Mouse (Mus musculus) small intestine, adult 2 months (tissue): Measurements from ENCODE around the gene Ppp2r5d. TPM values are rescaled to one million over a fixed set of nuclear protein-coding genes. Genes with fewer than 3 reads are reported as not detected.
A peak's percentile ranks its signal among the peaks of the same experiment; 100 is the strongest.

ENCODE experiments used
- H3K27ac ChIP-seq: fragments of 200-500 bp; 2 replicates; pipeline ENCODE4 v1.5.1; 2012; ENCODE audit warnings: low read depth, low read length, control low read depth, inconsistent platforms; ENCODE audit not compliant: insufficient read depth
- H3K27me3 ChIP-seq: fragments of 200-500 bp; 2 replicates; pipeline ENCODE4 v1.6.1; 2012; ENCODE audit warnings: mild to moderate bottlenecking, moderate library complexity, low read length, inconsistent platforms; ENCODE audit not compliant: control insufficient read depth, insufficient read depth
- H3K36me3 ChIP-seq: fragments of 200-500 bp; 2 replicates; pipeline ENCODE4 v1.6.1; 2012; ENCODE audit warnings: mild to moderate bottlenecking, low read length, control low read depth, inconsistent platforms; ENCODE audit not compliant: control insufficient read depth, insufficient read depth
- H3K4me1 ChIP-seq: fragments of 200-500 bp; 2 replicates; pipeline ENCODE4 v1.6.1; 2012; ENCODE audit warnings: low read length, inconsistent platforms, mixed read lengths; ENCODE audit not compliant: control insufficient read depth, insufficient read depth, insufficient read length
- H3K4me3 ChIP-seq: fragments of 200-500 bp; 2 replicates; pipeline ENCODE4 v1.5.1; 2012; ENCODE audit warnings: low read depth, mild to moderate bottlenecking, control low read depth, inconsistent platforms, low read length, moderate library complexity
- CTCF ChIP-seq: fragments of 200-500 bp; IDR thresholded peaks from 2 replicates; pipeline ENCODE4 v1.5.1; 2012; ENCODE audit warnings: low read depth, mild to moderate bottlenecking, control low read depth, inconsistent platforms, low read length, moderate library complexity, mixed read lengths; ENCODE audit not compliant: insufficient replicate concordance, insufficient read length; ENCODE audit errors: extremely low read depth
- POLR2A ChIP-seq: fragments of 200-500 bp; IDR thresholded peaks from 2 replicates; pipeline ENCODE4 v1.6.1; 2012; ENCODE audit warnings: low read depth, mild to moderate bottlenecking, control low read depth, inconsistent platforms, low read length, moderate library complexity
- whole genome bisulfite sequencing: fragments of 180-500 bp; shearing (Covaris S2); methylation state at CpG from one replicate; pipeline ENCODE4 v1.1.7; 2018; 5-methylcytosine and 5-hydroxymethylcytosine counted together
- polyA plus RNA-seq: library from polyadenylated mRNA; depleted of rRNA; stranded (reverse); fragments of >200 nt; gene quantifications from 2 replicates; pipeline ENCODE4 v1.2.3, GENCODE M21; 2012; rRNA removed

Ppp2r5d gene
- polyA plus RNA-seq = 32.4 and 150 TPM in 2 replicates

GRCm38 (mm10) chr17:46704887-46705835 lies at the start of gene Ppp2r5d:
Ppp2r5d (minus strand) TSS chr17:46705111.
- Histone ChIP-seq H3K27me3 (no peaks in the 10 kb centered on the region), H3K4me1 (peaks cover 14% of the 10 kb centered on the region), H3K4me3 (peak within 1 kb of the TSS; percentile 79), H3K36me3 (no peaks in the 10 kb centered on the region), H3K27ac (peak within 1 kb of the TSS; percentile 46)
- WGBS = 1% methylated on average over 48 of the region's 48 CpGs
- no peak for TF ChIP-seq CTCF
- TF ChIP-seq POLR2A = peak; percentile 90; the same call in 1 of the 2 replicates

GRCm38 (mm10) chr17:46751794-46752556 lies 47.1 kb upstream of the Ppp2r5d start, which contains the start of gene Cnpy3:
Cnpy3 (minus strand) TSS chr17:46752214.
- WGBS = under 1% methylated on average over 58 of the region's 58 CpGs
- no peak; the same call in none of the 2 replicates for TF ChIP-seq POLR2A
- no peak for TF ChIP-seq CTCF
- Histone ChIP-seq H3K36me3 (0 out of 2 replicates have a peak, but pooled peaks cover 3% of the 10 kb centered on the region), H3K4me3 (peak within 1 kb of the TSS; percentile 93), H3K4me1 (peaks cover 3% of the 10 kb centered on the region; the same call in 1 of the 2 replicates), H3K27me3 (no peaks in the 10 kb centered on the region), H3K27ac (peak within 1 kb of the TSS; percentile 69)

- WGBS = 17% methylated on average over 16 of the region's 16 CpGs
- Histone ChIP-seq H3K36me3 (0 out of 2 replicates have a peak, but pooled peaks cover 4% of the 10 kb centered on the region), H3K4me1 (peaks cover 3% of the 10 kb centered on the region; the same call in 1 of the 2 replicates), H3K27me3 (no peaks in the 10 kb centered on the region), H3K4me3 (peak overlapping the region; percentile 93), H3K27ac (peak overlapping the region; percentile 62)
- TF ChIP-seq CTCF = no peak
- no peak for TF ChIP-seq POLR2A
Measured at GRCm38 (mm10) chr17:46751056-46751793, 46.3 kb upstream of the Ppp2r5d start.

- Histone ChIP-seq H3K36me3 (peaks cover 6% of the 10 kb centered on the region; the same call in 1 of the 2 replicates), H3K4me1 (peaks cover 3% of the 10 kb centered on the region; the same call in 1 of the 2 replicates), H3K27ac (peak overlapping the region; percentile 62), H3K27me3 (no peaks in the 10 kb centered on the region), H3K4me3 (peak overlapping the region; percentile 45)
- WGBS = 79% methylated on average over 4 of the region's 4 CpGs
- TF ChIP-seq POLR2A (no peak), CTCF (no peak)
Measured at GRCm38 (mm10) chr17:46750580-46750979, 45.7 kb upstream of the Ppp2r5d start.

GRCm38 (mm10) chr17:46749282-46749681 lies 44.4 kb upstream of the Ppp2r5d start:
- 85% methylated on average over 5 of the region's 5 CpGs for WGBS
- H3K27ac ChIP-seq = no peak overlapping the region
- TF ChIP-seq POLR2A (no peak), CTCF (no peak)
- no peak overlapping the region for H3K4me3 ChIP-seq
- no peaks in the 10 kb centered on the region for H3K27me3 ChIP-seq
- H3K4me1 ChIP-seq = peaks cover 3% of the 10 kb centered on the region; the same call in 1 of the 2 replicates
- peaks cover 8% of the 10 kb centered on the region; the same call in 1 of the 2 replicates for H3K36me3 ChIP-seq

GRCm38 (mm10) chr17:46747806-46748205 lies 42.9 kb upstream of the Ppp2r5d start:
- Histone ChIP-seq H3K4me3 (no peak overlapping the region), H3K36me3 (peaks cover 13% of the 10 kb centered on the region; the same call in 1 of the 2 replicates), H3K27me3 (no peaks in the 10 kb centered on the region), H3K4me1 (peaks cover 3% of the 10 kb centered on the region; the same call in 1 of the 2 replicates), H3K27ac (no peak overlapping the region)
- 85% methylated on average over 2 of the region's 2 CpGs for WGBS
- TF ChIP-seq POLR2A (no peak), CTCF (no peak)
